Mouse (Mus musculus): ENCODE measurements around the gene BC107364. TPM values are rescaled to one million over a fixed set of nuclear protein-coding genes. Genes with fewer than 3 reads are reported as not detected.
"Not testable (repeated sequence)": the region's sequence is repeated elsewhere in the genome, so short reads cannot be mapped to it uniquely, and the experiment has no call there.

BC107364 gene
- polyA plus RNA-seq, 1 experiment from 2014 or later, result not detected

- no peak overlapping the region for H3K4me2 ChIP-seq
- H3K27me3 ChIP-seq (replicated peaks), result peaks cover 66% of the 10 kb centered on the region
- no peak overlapping the region for H3K9ac ChIP-seq
- no peak overlapping the region for H3K4me3 ChIP-seq
- no peaks in the 10 kb centered on the region for H3K9me3 ChIP-seq (replicated peaks)
- no peaks in the 10 kb centered on the region for H3K36me3 ChIP-seq
- no peak overlapping the region for H3K27ac ChIP-seq
- ATAC-seq, result no peak
- peaks cover 7% of the 10 kb centered on the region; the same call in 1 of the 2 replicates for H3K4me1 ChIP-seq
- 79% methylated on average over 8 of the region's 8 CpGs for WGBS (ENCODE audit: insufficient replicate concordance)
These were observed 15.5 kb upstream of the BC107364 start for GRCm38 (mm10) chr3:96467641-96468040.

DNA sequence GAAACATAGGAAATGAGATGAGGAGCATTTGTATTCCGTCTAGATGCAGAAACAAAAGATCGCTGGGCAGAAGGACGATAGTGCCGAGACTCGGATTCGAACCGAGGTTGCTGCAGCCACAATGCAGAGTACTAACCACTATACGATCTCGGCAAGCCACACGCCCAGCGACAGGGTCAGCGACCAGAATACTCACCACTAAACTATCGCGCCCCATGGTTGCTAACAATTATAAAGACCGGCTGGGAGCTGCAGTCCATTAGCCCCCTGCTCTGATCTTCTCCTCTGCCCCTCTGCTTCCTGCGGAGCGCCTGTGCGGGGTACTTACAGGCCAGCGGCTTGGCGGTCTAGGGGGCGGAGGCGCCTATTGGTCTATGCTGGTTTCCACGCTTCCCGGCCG, 11.8 kb upstream of the BC107364 start:
- H3K4me1 ChIP-seq, result peaks cover 7% of the 10 kb centered on the region; the same call in 1 of the 2 replicates
- no peak overlapping the region for H3K27ac ChIP-seq
- H3K4me3 ChIP-seq, result peak overlapping the region; percentile 40
- ATAC-seq, result no peak
- H3K36me3 ChIP-seq, result no peaks in the 10 kb centered on the region
- peak overlapping the region; percentile 60 for H3K4me2 ChIP-seq
- 4% methylated on average over 25 of the region's 25 CpGs for WGBS (ENCODE audit: insufficient replicate concordance)
- no peaks in the 10 kb centered on the region for H3K9me3 ChIP-seq (replicated peaks)
- H3K27me3 ChIP-seq (replicated peaks), result peaks cover 41% of the 10 kb centered on the region
- H3K9ac ChIP-seq, result peak overlapping the region; percentile 51

- no CpG with 5 or more reads among the region's 19 CpGs for WGBS (ENCODE audit: insufficient replicate concordance)
- H3K27me3 ChIP-seq (replicated peaks), result peaks cover 21% of the 10 kb centered on the region
- not testable (repeated sequence) for H3K9ac ChIP-seq; H3K9me3 ChIP-seq (replicated peaks); ATAC-seq; H3K27ac ChIP-seq; H3K36me3 ChIP-seq; H3K4me3 ChIP-seq; H3K4me2 ChIP-seq; H3K4me1 ChIP-seq
These were observed 8.4 kb upstream of the BC107364 start for GRCm38 (mm10) chr3:96460568-96460870.

DNA sequence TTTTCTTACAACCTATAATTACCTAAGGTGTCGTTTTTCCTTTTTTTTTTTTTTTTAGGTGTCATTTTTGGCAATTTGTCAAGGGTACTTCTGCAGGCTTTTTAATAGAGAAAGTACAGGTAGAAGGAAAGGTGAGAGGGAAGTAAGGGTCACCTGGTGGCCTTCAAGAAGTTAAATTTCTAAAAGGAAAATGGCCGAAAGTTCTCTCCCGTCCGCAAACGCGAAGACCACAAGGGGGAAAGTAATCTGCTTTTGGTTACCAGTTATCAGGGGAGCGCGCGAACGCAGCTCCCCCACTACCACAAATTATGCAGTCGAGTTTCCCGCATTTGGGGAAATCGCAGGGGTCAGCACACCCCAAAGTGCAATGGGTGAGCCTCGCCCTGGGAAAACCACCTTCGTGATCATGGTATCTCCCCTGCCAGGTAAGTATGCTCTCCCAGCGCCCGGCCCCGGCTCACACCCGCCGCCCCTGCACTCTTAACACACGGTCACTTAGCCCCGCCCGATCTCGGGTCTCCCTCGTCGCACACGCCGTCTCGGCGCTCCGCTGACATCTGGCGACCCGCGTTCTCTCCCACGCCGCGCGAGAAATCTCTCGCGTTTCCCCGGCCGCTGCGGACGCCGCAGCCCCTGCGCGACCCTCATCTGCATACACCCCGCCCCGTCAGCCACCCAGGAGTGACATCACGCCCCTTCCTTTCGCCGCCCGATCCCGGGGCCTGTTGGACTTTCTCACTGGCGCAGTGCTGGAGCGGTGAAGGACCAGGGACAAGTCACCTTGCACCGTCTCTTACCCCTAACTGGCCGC, 7.9 kb upstream of the BC107364 start:
- ATAC-seq, result peak; percentile 71
- no CpG with 5 or more reads among the region's 58 CpGs for whole genome bisulfite sequencing (ENCODE audit: insufficient replicate concordance)

GRCm38 (mm10) chr3:96458886-96459439, 6.9 kb upstream of the BC107364 start:
- not testable (repeated sequence) for H3K4me1 ChIP-seq; H3K4me2 ChIP-seq; H3K27ac ChIP-seq; H3K36me3 ChIP-seq; H3K4me3 ChIP-seq; H3K9me3 ChIP-seq (replicated peaks); H3K9ac ChIP-seq
- no CpG with 5 or more reads among the region's 48 CpGs for WGBS (ENCODE audit: insufficient replicate concordance)
- peak; percentile 62 for ATAC-seq
- peaks cover 16% of the 10 kb centered on the region for H3K27me3 ChIP-seq (replicated peaks)

More for the DNA sequence above, 7.9 kb upstream of the BC107364 start:
- H3K9ac ChIP-seq; H3K36me3 ChIP-seq; H3K4me2 ChIP-seq; H3K4me3 ChIP-seq; H3K4me1 ChIP-seq; H3K9me3 ChIP-seq (replicated peaks); H3K27ac ChIP-seq: not testable (repeated sequence)
- H3K27me3 ChIP-seq (replicated peaks), result peaks cover 21% of the 10 kb centered on the region

DNA sequence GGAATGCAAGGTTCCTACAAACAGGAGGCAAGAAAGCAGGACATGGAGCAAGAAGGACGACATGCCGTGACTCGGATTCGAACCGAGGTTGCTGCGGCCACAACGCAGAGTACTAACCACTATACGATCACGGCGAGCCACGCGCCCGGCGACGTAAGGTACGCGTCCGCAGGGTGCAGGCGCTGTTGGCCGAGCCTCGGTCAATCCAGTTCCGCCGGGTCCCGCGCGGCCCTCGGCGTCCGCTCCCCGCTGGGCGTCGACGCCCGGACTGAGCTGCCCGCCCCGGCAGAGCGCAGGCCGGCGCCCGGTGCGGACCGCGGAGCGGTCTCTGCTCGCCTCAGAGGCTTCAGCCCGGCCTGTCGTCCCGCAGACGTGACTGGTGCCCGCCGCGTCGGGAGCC, 5.9 kb upstream of the BC107364 start:
- H3K4me2 ChIP-seq; H3K9me3 ChIP-seq (replicated peaks); H3K4me3 ChIP-seq; H3K4me1 ChIP-seq; H3K27ac ChIP-seq; H3K36me3 ChIP-seq; H3K9ac ChIP-seq: not testable (repeated sequence)
- peaks cover 12% of the 10 kb centered on the region for H3K27me3 ChIP-seq (replicated peaks)
- peak; percentile 61 for ATAC-seq
- WGBS (ENCODE audit: insufficient replicate concordance), result no CpG with 5 or more reads among the region's 53 CpGs

DNA sequence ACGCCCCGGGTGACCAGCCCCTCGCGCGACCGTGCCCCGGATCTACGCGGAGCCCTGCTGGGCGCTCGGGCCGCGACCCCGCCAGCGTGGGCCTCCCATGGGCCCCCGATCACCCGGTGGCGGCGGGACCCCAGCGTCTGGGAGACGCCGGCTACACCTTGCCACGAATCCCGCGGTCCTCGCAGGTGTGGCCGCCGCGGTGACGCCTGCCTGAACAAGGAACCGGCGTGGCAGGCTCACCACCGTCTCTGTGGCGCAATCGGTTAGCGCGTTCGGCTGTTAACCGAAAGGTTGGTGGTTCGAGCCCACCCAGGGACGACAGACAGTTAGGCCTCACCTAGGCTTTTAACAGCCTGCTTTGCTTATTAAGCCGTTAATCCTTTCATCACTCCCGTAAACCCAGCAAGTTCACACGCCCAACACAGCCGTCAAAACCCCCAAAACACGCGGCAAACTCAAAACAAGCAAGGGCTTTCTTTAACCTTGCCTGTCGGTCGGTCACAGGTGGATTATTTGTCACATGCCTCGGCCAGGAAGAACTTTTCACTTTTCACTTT, 847 bp downstream of the BC107364 start:
- not testable (repeated sequence) for H3K4me2 ChIP-seq; H3K9me3 ChIP-seq (replicated peaks); H3K4me1 ChIP-seq; H3K4me3 ChIP-seq; H3K9ac ChIP-seq; H3K36me3 ChIP-seq; H3K27ac ChIP-seq
- H3K27me3 ChIP-seq (replicated peaks), result peaks cover 15% of the 10 kb centered on the region
- WGBS (ENCODE audit: insufficient replicate concordance), result no CpG with 5 or more reads among the region's 50 CpGs
- ATAC-seq, result peak; percentile 66

GRCm38 (mm10) chr3:96450586-96450896, 1.6 kb downstream of the BC107364 start:
- H3K4me1 ChIP-seq; H3K27ac ChIP-seq; H3K9me3 ChIP-seq (replicated peaks); H3K36me3 ChIP-seq; H3K4me3 ChIP-seq; H3K4me2 ChIP-seq; H3K9ac ChIP-seq: not testable (repeated sequence)
- peak; percentile 49 for ATAC-seq
- H3K27me3 ChIP-seq (replicated peaks), result peaks cover 20% of the 10 kb centered on the region
- WGBS (ENCODE audit: insufficient replicate concordance), result no CpG with 5 or more reads among the region's 10 CpGs

- WGBS (ENCODE audit: insufficient replicate concordance), result no CpG with 5 or more reads among the region's 68 CpGs
These were observed 2.1 kb downstream of the BC107364 start for GRCm38 (mm10) chr3:96449762-96450585.

DNA sequence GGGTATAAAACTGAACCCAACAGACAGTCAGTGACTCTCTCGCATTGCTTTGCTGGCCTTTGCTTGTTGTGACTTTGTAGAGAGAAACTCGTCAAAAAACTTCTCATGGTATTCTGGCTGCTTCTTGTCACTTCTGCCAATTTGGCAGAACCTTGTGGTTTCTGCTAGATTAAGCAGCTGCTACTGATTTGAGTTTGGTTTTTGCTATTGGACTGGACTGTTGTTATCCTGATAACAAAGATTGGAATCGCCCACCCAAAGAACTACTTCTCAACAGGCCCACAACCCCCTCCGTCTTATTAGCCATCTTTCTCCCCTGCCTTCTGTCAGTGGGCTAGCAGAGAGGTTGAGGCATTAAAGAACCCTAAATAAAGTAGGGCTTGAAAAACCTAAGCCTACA, 6.7 kb downstream of the BC107364 start:
- H3K4me3 ChIP-seq, result no peak overlapping the region
- no peaks in the 10 kb centered on the region for H3K9me3 ChIP-seq (replicated peaks)
- no peak overlapping the region for H3K27ac ChIP-seq
- no peaks in the 10 kb centered on the region for H3K36me3 ChIP-seq
- no peak overlapping the region for H3K9ac ChIP-seq
- peaks cover 61% of the 10 kb centered on the region for H3K27me3 ChIP-seq (replicated peaks)
- no peak for ATAC-seq
- no peak overlapping the region for H3K4me2 ChIP-seq
- H3K4me1 ChIP-seq, result peaks cover 9% of the 10 kb centered on the region
- 45% methylated on average over 4 of the region's 4 CpGs for WGBS (ENCODE audit: insufficient replicate concordance)

More at GRCm38 (mm10) chr3:96449762-96450585, 2.1 kb downstream of the BC107364 start:
- not testable (repeated sequence) for H3K4me3 ChIP-seq; H3K4me2 ChIP-seq; H3K27ac ChIP-seq; H3K36me3 ChIP-seq; H3K4me1 ChIP-seq; H3K9me3 ChIP-seq (replicated peaks); H3K9ac ChIP-seq
- H3K27me3 ChIP-seq (replicated peaks), result peaks cover 20% of the 10 kb centered on the region
- peak; percentile 71 for ATAC-seq

- no peak overlapping the region for H3K27ac ChIP-seq
- WGBS (ENCODE audit: insufficient replicate concordance), result under 1% methylated on average over 13 of the region's 13 CpGs
- H3K9ac ChIP-seq, result 0 out of 2 replicates have a peak overlapping the region, but pooled peaks have one; percentile 31
These were observed 11.5 kb downstream of the BC107364 start for GRCm38 (mm10) chr3:96440578-96440977.

DNA sequence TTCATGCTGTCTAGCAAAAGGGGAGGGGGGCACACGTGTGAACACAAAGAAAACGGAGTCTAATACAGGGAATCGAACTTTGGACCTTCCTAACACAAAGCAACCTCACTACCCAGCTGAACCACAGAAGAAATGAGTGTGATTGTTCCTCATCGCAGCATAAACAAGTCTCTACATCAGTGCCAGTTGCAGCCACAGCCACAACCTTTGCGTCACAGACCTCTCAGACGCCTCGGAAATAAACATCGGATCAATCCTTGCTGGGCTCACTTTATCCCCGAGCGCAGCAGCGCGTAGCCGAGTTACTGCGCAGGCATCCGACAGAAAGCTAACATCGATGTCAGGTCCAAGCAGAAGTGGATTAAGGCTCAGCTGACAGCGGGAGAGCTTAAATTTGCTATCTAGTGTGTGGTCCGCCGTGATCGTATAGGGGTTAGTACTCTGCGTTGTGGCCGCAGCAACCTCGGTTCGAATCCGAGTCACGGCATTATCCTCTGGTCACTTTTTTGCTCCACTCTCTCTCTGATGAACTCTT, 16.5 kb downstream of the BC107364 start:
- Histone ChIP-seq H3K27me3 (replicated peaks) (peaks cover 66% of the 10 kb centered on the region), H3K9ac (peak overlapping the region; percentile 62), H3K36me3 (no peaks in the 10 kb centered on the region), H3K4me1 (peaks cover 29% of the 10 kb centered on the region), H3K4me2 (peak overlapping the region; percentile 68), H3K9me3 (replicated peaks) (no peaks in the 10 kb centered on the region), H3K4me3 (peak overlapping the region; percentile 53), H3K27ac (peak overlapping the region; percentile 60)
- WGBS (ENCODE audit: insufficient replicate concordance), result under 1% methylated on average over 26 of the region's 26 CpGs
- peak; percentile 78 for ATAC-seq

More at GRCm38 (mm10) chr3:96440578-96440977, 11.5 kb downstream of the BC107364 start:
- peak overlapping the region; percentile 61 for H3K4me2 ChIP-seq
- H3K4me1 ChIP-seq, result peaks cover 23% of the 10 kb centered on the region
- peaks cover 87% of the 10 kb centered on the region for H3K27me3 ChIP-seq (replicated peaks)
- no peaks in the 10 kb centered on the region for H3K9me3 ChIP-seq (replicated peaks)
- no peak for ATAC-seq
- no peaks in the 10 kb centered on the region for H3K36me3 ChIP-seq
- peak overlapping the region; percentile 37 for H3K4me3 ChIP-seq
